Mouse (Mus musculus) layer of hippocampus, adult 6 months (tissue): ENCODE measurements around the gene Ugt2a3. TPM values are rescaled to one million over a fixed set of nuclear protein-coding genes. Genes with fewer than 3 reads are reported as not detected.

Experiments used
- long read RNA-seq, 2 experiments: library from polyadenylated mRNA; unstranded; transcript quantifications; one replicate each; pipeline ENCODE4 v2.0.0; 2019 to 2020
- polyA plus RNA-seq: library from polyadenylated mRNA; unstranded; fragments of <200 nt; fragmentation: Nextera tagmentation; gene quantifications from 2 replicates; pipeline ENCODE4 v1.2.3, GENCODE M21; 2021

Ugt2a3 gene
- not detected in 2 replicates for polyA plus RNA-seq
- long read RNA-seq, experiment 1, result 0 reads
- long read RNA-seq, experiment 2, result 0 reads

DNA sequence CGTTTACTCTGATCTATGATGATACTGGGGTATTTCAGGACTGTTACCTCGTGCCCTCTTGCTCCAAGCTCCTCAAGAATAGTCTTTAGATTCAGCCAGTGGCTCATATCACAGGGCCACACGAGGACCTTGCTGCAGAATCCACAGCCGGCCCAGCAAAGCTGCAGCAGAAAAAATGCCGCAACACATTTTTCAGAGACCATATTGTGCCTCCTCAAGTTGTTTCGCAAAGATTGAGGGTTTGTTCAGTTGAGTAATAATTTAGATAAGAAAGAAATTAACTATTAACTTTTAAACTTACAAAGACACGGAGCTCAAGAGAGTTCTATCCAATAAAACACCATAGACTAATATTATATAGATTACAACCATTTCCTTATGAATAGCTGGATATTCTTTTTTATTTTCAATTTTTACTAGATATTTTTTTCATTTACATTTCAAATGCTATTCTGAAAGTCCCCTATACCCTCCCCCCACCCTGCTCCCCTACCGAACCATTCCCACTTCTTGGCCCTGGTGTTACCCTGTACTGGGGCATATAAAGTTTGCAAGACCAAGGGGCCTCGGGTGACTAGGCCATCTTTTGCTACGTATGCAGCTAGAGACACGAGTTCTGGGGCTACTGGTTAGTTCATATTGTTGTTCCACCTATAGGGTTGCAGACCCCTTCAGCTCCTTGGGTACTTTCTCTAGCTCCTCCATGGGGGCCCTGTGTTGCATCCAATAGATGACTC is at the start of gene Ugt2a3:
Ugt2a3 (minus strand) TSS at position 235 of the 737 bp plus-strand sequence.

Other genes starting within 250 kb of the Ugt2a3 start
- gene Ugt2b36, start 244.6 kb downstream of the Ugt2a3 start, polyA plus RNA-seq, result not detected in 2 replicates
- gene Ugt2b5, start 196.9 kb downstream of the Ugt2a3 start, polyA plus RNA-seq, result not detected in 2 replicates
- not detected in 2 replicates for gene Ugt2b37, start 82.4 kb downstream of the Ugt2a3 start, polyA plus RNA-seq
- gene Ugt2b38, start 87.0 kb upstream of the Ugt2a3 start, polyA plus RNA-seq, result not detected in 2 replicates
- gene Ugt2a2, start 145.1 kb upstream of the Ugt2a3 start, polyA plus RNA-seq, result not detected in 2 replicates
- gene Gm43638, start 149.6 kb upstream of the Ugt2a3 start, polyA plus RNA-seq, result not detected in 2 replicates
- gene Ugt2a1, start 153.7 kb upstream of the Ugt2a3 start, polyA plus RNA-seq, result not detected in 2 replicates
- gene Sult1b1, start 201.0 kb upstream of the Ugt2a3 start, polyA plus RNA-seq, result not detected in 2 replicates
- not detected in 2 replicates for gene Sult1d1, start 231.8 kb upstream of the Ugt2a3 start, polyA plus RNA-seq